Mouse (Mus musculus) right cerebral cortex, adult 2 months (tissue): ENCODE measurements at regions not wholly inside any gene's neighbourhood (a gene's known extent, or its start where the extent isn't known, plus 50 kb on each side); places are given as distances from the start of the nearest gene placed in this dataset.
A peak's percentile ranks its signal among the peaks of the same experiment; 100 is the strongest.

Experiments used
- DNase-seq, 2 experiments: peaks; one replicate each; pipeline ENCODE4 v3.0.0; 2021 to 2022; ENCODE audit warnings: low spot score in 2 of 2

DNA sequence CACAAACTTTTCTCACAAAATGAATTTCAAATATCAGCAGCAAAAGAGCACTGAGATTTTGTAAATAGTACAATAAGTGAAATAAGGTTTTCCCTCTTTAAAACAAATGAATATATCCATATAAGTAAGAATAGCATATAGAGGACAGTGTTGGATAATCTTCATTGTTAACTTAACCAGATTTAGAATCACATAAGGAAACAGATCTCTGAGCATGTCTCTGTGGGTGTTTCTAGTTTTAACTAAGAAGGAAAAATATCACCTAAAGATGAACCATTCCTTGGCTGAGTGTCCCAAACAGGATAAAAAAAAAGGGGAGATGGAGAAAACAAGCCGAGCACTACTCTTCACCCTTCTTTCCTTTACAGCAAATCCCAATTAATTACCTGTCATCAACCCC, 690.4 kb upstream of the Msl3l2 start:
- no peak for DNase-seq

DNA sequence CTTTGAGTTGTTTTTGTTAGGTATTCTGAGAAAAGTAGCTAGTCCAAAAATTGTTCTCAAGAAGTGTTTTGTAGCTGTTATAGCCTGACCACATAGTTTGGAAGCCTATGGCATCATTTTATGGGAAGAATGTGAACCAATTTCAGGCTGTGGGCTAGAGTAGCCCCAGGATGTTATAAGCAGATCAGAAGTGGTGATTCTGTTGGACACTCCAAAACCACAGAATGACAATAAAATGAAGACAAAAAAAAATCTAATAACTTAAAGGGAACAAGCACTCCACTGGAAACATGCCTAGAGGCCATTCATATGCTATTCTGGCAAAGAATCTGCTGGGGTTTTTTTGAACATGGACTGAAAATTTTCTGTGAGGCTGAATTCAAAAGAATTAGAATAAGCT, 689.9 kb upstream of the Msl3l2 start:
- DNase-seq: peak in 1 of 2 experiments; percentile 1

GRCm38 (mm10) chr10:55422391-55422790, 684.3 kb upstream of the Msl3l2 start:
- DNase-seq: no peak

DNA sequence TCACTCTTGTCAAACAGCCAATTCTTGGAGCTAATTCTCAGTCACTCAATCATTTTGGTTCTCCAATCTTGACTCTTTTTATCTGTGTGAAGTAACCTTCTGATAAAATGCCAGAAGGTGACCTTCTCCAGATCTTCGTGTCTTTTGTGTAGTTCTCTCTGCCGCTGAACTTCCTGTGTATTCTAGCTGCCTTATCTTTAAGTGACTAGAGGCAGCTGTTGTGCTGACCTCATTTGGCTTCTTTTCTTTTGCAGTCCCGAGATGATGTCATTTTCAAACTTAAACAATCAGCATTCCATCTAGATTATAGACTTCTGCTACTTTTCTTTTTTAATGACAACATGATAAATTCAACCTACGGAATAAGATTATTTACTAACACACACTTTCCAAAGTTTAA, 681.8 kb upstream of the Msl3l2 start:
- DNase-seq: no peak
